Mouse (Mus musculus) bone marrow, adult 2 months (tissue): ENCODE measurements around the gene Tbc1d10b. TPM values are rescaled to one million over a fixed set of nuclear protein-coding genes. Genes with fewer than 3 reads are reported as not detected.
A peak's percentile ranks its signal among the peaks of the same experiment; 100 is the strongest.

Source experiments
- H3K27ac ChIP-seq: fragments of 200-500 bp; 2 replicates; pipeline ENCODE4 v1.5.1; 2012; ENCODE audit warnings: low read depth, mild to moderate bottlenecking, control low read depth, inconsistent platforms, low read length; ENCODE audit not compliant: control insufficient read depth, poor library complexity, insufficient read depth
- H3K4me1 ChIP-seq: fragments of 200-500 bp; 2 replicates; pipeline ENCODE4 v1.6.1; 2011; ENCODE audit warnings: low read length; ENCODE audit not compliant: control insufficient read depth, insufficient read depth
- H3K4me3 ChIP-seq: fragments of 200-500 bp; replicated peaks from 2 replicates; pipeline ENCODE3; 2011; ENCODE audit warnings: mild to moderate bottlenecking, low read depth, low read length, control low read depth; ENCODE audit not compliant: control insufficient read depth
- CTCF ChIP-seq: fragments of 200-500 bp; IDR thresholded peaks from 2 replicates; pipeline ENCODE4 v1.5.1; 2011; ENCODE audit warnings: low read length, control low read depth; ENCODE audit not compliant: control insufficient read depth, insufficient read depth
- POLR2A ChIP-seq: fragments of 200-500 bp; IDR thresholded peaks from 2 replicates; pipeline ENCODE4 v1.6.1; 2011; ENCODE audit warnings: low read depth, mild to moderate bottlenecking, control low read depth, low read length, borderline replicate concordance; ENCODE audit not compliant: control insufficient read depth
- WGBS: fragments of 180-500 bp; shearing (Covaris S2); methylation state at CpG from one replicate; pipeline ENCODE4 v1.1.7; 2018; 5-methylcytosine and 5-hydroxymethylcytosine counted together
- polyA plus RNA-seq: library from polyadenylated mRNA; stranded (reverse); fragments of >200 nt; gene quantifications from 2 replicates; pipeline ENCODE4 v1.2.4, GENCODE M21; 2011; ENCODE audit warnings: low replicate concordance; ENCODE audit not compliant: missing spikeins, insufficient read depth, insufficient read length

Tbc1d10b gene
- polyA plus RNA-seq, 1 experiment, result 84.9 TPM

- TF ChIP-seq POLR2A (no peak), CTCF (no peak)
- peaks cover 2% of the 10 kb centered on the region; the same call in 1 of the 2 replicates for H3K4me1 ChIP-seq
- 5% methylated on average over 2 of the region's 2 CpGs for WGBS
- H3K4me3 ChIP-seq, result peak overlapping the region; percentile 68
- H3K27ac ChIP-seq, result peak overlapping the region; percentile 95
These were observed 1.7 kb downstream of the Tbc1d10b start for GRCm38 (mm10) chr7:127206606-127207005.

GRCm38 (mm10) chr7:127196484-127196883 lies 11.8 kb downstream of the Tbc1d10b start:
- H3K4me1 ChIP-seq, result peaks cover 4% of the 10 kb centered on the region
- H3K27ac ChIP-seq, result peak overlapping the region; percentile 42
- WGBS, result 43% methylated on average over 11 of the region's 11 CpGs
- H3K4me3 ChIP-seq, result peak overlapping the region; percentile 40
- TF ChIP-seq CTCF, result no peak
- TF ChIP-seq POLR2A, result no peak

- H3K4me1 ChIP-seq, result peaks cover 4% of the 10 kb centered on the region
- under 1% methylated on average over 51 of the region's 51 CpGs for WGBS
- TF ChIP-seq CTCF (peak; percentile 2; the same call in 1 of the 2 replicates), POLR2A (peak; percentile 48)
- peak within 1 kb of the TSS; percentile 84 for H3K4me3 ChIP-seq
- peak within 1 kb of the TSS; percentile 67 for H3K27ac ChIP-seq
These were observed 12.5 kb downstream of the Tbc1d10b start, which contains the start of gene Cd2bp2 for GRCm38 (mm10) chr7:127195544-127196295. Cd2bp2 (minus strand) TSS chr7:127196050.

GRCm38 (mm10) chr7:127194633-127195029 lies 13.6 kb downstream of the Tbc1d10b start:
- WGBS, result 60% methylated on average over 7 of the region's 7 CpGs
- H3K27ac ChIP-seq, result no peak overlapping the region
- H3K4me1 ChIP-seq, result peaks cover 4% of the 10 kb centered on the region
- H3K4me3 ChIP-seq, result peak overlapping the region; percentile 84
- TF ChIP-seq CTCF (no peak), POLR2A (no peak)

- WGBS, result 91% methylated on average over 17 of the region's 17 CpGs
These were observed 14.1 kb downstream of the Tbc1d10b start for GRCm38 (mm10) chr7:127194011-127194632.

GRCm38 (mm10) chr7:127192989-127193388 lies 15.3 kb downstream of the Tbc1d10b start:
- H3K4me3 ChIP-seq, result no peak overlapping the region
- 85% methylated on average over 5 of the region's 5 CpGs for WGBS
- no peak overlapping the region for H3K27ac ChIP-seq
- H3K4me1 ChIP-seq, result peaks cover 4% of the 10 kb centered on the region
- TF ChIP-seq POLR2A (no peak), CTCF (no peak)

More at GRCm38 (mm10) chr7:127194011-127194632, 14.1 kb downstream of the Tbc1d10b start:
- Histone ChIP-seq H3K27ac (no peak overlapping the region), H3K4me3 (no peak overlapping the region), H3K4me1 (peaks cover 4% of the 10 kb centered on the region)
- TF ChIP-seq POLR2A (no peak), CTCF (no peak)

GRCm38 (mm10) chr7:127190672-127191071 lies 17.6 kb downstream of the Tbc1d10b start:
- no peak for TF ChIP-seq POLR2A
- H3K4me1 ChIP-seq, result peaks cover 3% of the 10 kb centered on the region
- WGBS, result 85% methylated on average over 6 of the region's 6 CpGs
- H3K4me3 ChIP-seq, result no peak overlapping the region
- H3K27ac ChIP-seq, result no peak overlapping the region
